Mouse (Mus musculus) lung, postnatal 0 days (tissue): ENCODE results near the gene Asxl1.

Source experiments
- CTCF ChIP-seq: IDR thresholded peaks from 2 replicates; pipeline ENCODE4 v1.5.1; 2016; ENCODE audit warnings: antibody characterized with exemption, mild to moderate bottlenecking
- EP300 ChIP-seq: IDR thresholded peaks from 2 replicates; pipeline ENCODE4 v1.6.1; 2016; ENCODE audit warnings: antibody characterized with exemption, mild to moderate bottlenecking, control low read depth

- TF ChIP-seq EP300 (0 out of 2 replicates have a peak, but pooled peaks have one; percentile 28), CTCF (no peak)
Observed at GRCm38 (mm10) chr2:153347183-153347781, 1.7 kb downstream of the Asxl1 start.
